8 mouse cellular contexts compared by ENCODE assay signal in the genomic region with DNA sequence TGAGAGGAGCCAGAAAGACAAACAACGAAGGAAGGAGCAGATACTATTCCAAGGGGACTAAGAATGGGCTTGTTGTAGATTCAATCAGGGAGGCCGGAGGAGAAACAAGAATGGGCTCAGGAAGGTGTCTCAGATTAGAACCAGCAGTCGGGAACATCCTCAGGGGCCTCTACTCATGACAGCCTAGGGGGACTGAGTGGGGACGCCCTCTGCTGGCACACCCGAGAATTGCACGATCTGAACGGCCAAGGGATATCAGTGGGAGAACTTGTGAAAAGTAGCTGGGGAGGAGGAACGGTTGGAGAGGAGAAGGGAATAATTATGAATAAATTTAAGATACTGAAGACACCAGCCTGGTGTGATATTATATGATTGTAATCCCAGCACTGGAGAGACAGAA. TPM values are rescaled to one million over a fixed set of nuclear protein-coding genes. Genes with fewer than 3 reads are reported as not detected.
DNase-seq lines count a peak whose midpoint lies in the region; ATAC-seq and TF ChIP-seq lines count a peak whose summit lies in the region.

No protein-coding gene starts in this region.

- no peaks in the 10 kb centered on the region for H3K9me3 ChIP-seq in hindbrain, embryonic 10.5 days
- H3K9me3 ChIP-seq in hindbrain, embryonic 13.5 days, result no peaks in the 10 kb centered on the region
- H3K9me3 ChIP-seq in heart, embryonic 15.5 days (replicated peaks), result no peaks in the 10 kb centered on the region
- H3K9me3 ChIP-seq in midbrain, postnatal 0 days (ENCODE audit: low read length), result no peaks in the 10 kb centered on the region

- peak overlapping the region; percentile 18; the same call in 1 of the 2 replicates for H3K4me3 ChIP-seq in hindbrain, embryonic 10.5 days
- no peak overlapping the region for H3K4me3 ChIP-seq in hindbrain, embryonic 13.5 days
- 0 out of 2 replicates have a peak overlapping the region, but pooled peaks have one; percentile 12 for H3K4me3 ChIP-seq in heart, embryonic 15.5 days
- H3K4me3 ChIP-seq in midbrain, postnatal 0 days (ENCODE audit: low read depth, low read length), result no peak overlapping the region

- H3K4me2 ChIP-seq in hindbrain, embryonic 13.5 days, result no peak overlapping the region
- peak overlapping the region; percentile 42 for H3K4me2 ChIP-seq in heart, embryonic 15.5 days
- H3K4me2 ChIP-seq in midbrain, postnatal 0 days (ENCODE audit: low read depth, low read length, poor library complexity, severe bottlenecking), result no peak overlapping the region

- no peak overlapping the region; the same call in 1 of the 2 replicates for H3K9ac ChIP-seq in hindbrain, embryonic 13.5 days
- H3K9ac ChIP-seq in heart, embryonic 15.5 days, result no peak overlapping the region
- H3K9ac ChIP-seq in midbrain, postnatal 0 days (replicated peaks; ENCODE audit: low read length, poor library complexity, severe bottlenecking), result no peak overlapping the region

- TF ChIP-seq CTCF in midbrain, postnatal 0 days (IDR thresholded peaks at IDR 0.05), result peak; percentile 90

- peaks cover 56% of the 10 kb centered on the region for H3K4me1 ChIP-seq in hindbrain, embryonic 10.5 days (replicated peaks)
- H3K4me1 ChIP-seq in hindbrain, embryonic 13.5 days (replicated peaks), result peaks cover 33% of the 10 kb centered on the region
- peaks cover 47% of the 10 kb centered on the region for H3K4me1 ChIP-seq in heart, embryonic 15.5 days (replicated peaks)
- peaks cover 4% of the 10 kb centered on the region; the same call in 1 of the 2 replicates for H3K4me1 ChIP-seq in midbrain, postnatal 0 days (ENCODE audit: insufficient read depth, low read length)

- peaks cover 45% of the 10 kb centered on the region for H3K36me3 ChIP-seq in hindbrain, embryonic 10.5 days
- H3K36me3 ChIP-seq in hindbrain, embryonic 13.5 days, result peaks cover 61% of the 10 kb centered on the region
- no peaks in the 10 kb centered on the region for H3K36me3 ChIP-seq in heart, embryonic 15.5 days
- peaks cover 46% of the 10 kb centered on the region for H3K36me3 ChIP-seq in midbrain, postnatal 0 days (ENCODE audit: insufficient read depth, low read length)

- WGBS in hindbrain, embryonic 10.5 days, result 8% methylated on average over 8 of the region's 8 CpGs
- WGBS in hindbrain, embryonic 13.5 days, result 9% methylated on average over 8 of the region's 8 CpGs
- 9% methylated on average over 8 of the region's 8 CpGs for WGBS in heart, embryonic 15.5 days
- 8% methylated on average over 8 of the region's 8 CpGs for WGBS in midbrain, postnatal 0 days

- DNase-seq in hindbrain, embryonic 10.5 days (ENCODE audit: low spot score), result peak; percentile 81
- DNase-seq in adrenal gland, adult 18-20 months (ENCODE audit: low spot score in 2 of 2), result peak; percentile 76 to 81
- peak; percentile 80 for DNase-seq in embryo, embryonic 9.5 days (ENCODE audit: extremely low spot score)
- peak; percentile 83 to 89 for DNase-seq in left cerebral cortex, adult 18-20 months (ENCODE audit: low spot score in 2 of 2)
- DNase-seq in midbrain, postnatal 0 days (ENCODE audit: low spot score), result peak; percentile 69
- peak; percentile 88 for DNase-seq in testis, postnatal 10 days (ENCODE audit: low spot score)

- no peak overlapping the region for H3K27ac ChIP-seq in hindbrain, embryonic 10.5 days
- no peak overlapping the region for H3K27ac ChIP-seq in hindbrain, embryonic 13.5 days
- H3K27ac ChIP-seq in heart, embryonic 15.5 days, result no peak overlapping the region
- H3K27ac ChIP-seq in midbrain, postnatal 0 days (ENCODE audit: low read depth, low read length), result no peak overlapping the region

- peaks cover 40% of the 10 kb centered on the region for H3K27me3 ChIP-seq in hindbrain, embryonic 10.5 days (ENCODE audit: insufficient read depth, poor library complexity, severe bottlenecking)
- peaks cover 18% of the 10 kb centered on the region for H3K27me3 ChIP-seq in hindbrain, embryonic 13.5 days
- H3K27me3 ChIP-seq in heart, embryonic 15.5 days, result peaks cover 3% of the 10 kb centered on the region; the same call in 1 of the 2 replicates
- no peaks in the 10 kb centered on the region; the same call in 1 of the 2 replicates for H3K27me3 ChIP-seq in midbrain, postnatal 0 days (ENCODE audit: insufficient read depth, low read length)

- no peak for ATAC-seq in hindbrain, embryonic 13.5 days (ENCODE audit: low FRiP score)
- ATAC-seq in heart, embryonic 15.5 days (replicated peaks; ENCODE audit: insufficient number of reproducible peaks, insufficient read depth, low FRiP score, low read depth), result no peak
- no peak for ATAC-seq in midbrain, postnatal 0 days (ENCODE audit: low FRiP score)

RNA-seq across cellular contexts. Expression of a gene that starts 4.6 kb away (rescaled TPM):
- polyA plus RNA-seq in hindbrain, embryonic 10.5 days (2016; fragmentation: Nextera tagmentation; extraction: Ambion mirVana), result 3.6 and 6.4 TPM in 2 replicates
- polyA plus RNA-seq in hindbrain, embryonic 13.5 days (2015; fragmentation: Nextera tagmentation; extraction: Ambion mirVana), result 7.3 and 8.2 TPM in 2 replicates
- 10 to 100 TPM; 11.7 to 16.2 TPM for total RNA-seq in adrenal gland, adult 18-20 months (2021)
- 4.7 and 6.5 TPM in 2 replicates for polyA plus RNA-seq in heart, embryonic 15.5 days (2015; fragmentation: Nextera tagmentation; extraction: Ambion mirVana)
- total RNA-seq in left cerebral cortex, adult 18-20 months (2021), result 10 to 100 TPM; 54.8 to 58.4 TPM
- 43.9 and 45.3 TPM in 2 replicates for total RNA-seq in midbrain, postnatal 0 days (2014; rRNA removed)
- 9.5 and 10.3 TPM in 2 replicates for polyA plus RNA-seq in midbrain, postnatal 0 days (2015; fragmentation: Nextera tagmentation; extraction: Ambion mirVana)

RNA-seq across cellular contexts. Expression of a gene that starts 31.6 kb away (rescaled TPM):
- polyA plus RNA-seq in hindbrain, embryonic 10.5 days (2016; fragmentation: Nextera tagmentation; extraction: Ambion mirVana), result 0.29 TPM in 2 replicates
- polyA plus RNA-seq in hindbrain, embryonic 13.5 days (2015; fragmentation: Nextera tagmentation; extraction: Ambion mirVana), result 0.16 and 0.21 TPM in 2 replicates
- under 1 TPM; 0.27 to 0.54 TPM for total RNA-seq in adrenal gland, adult 18-20 months (2021)
- polyA plus RNA-seq in heart, embryonic 15.5 days (2015; fragmentation: Nextera tagmentation; extraction: Ambion mirVana), result 0.05 and 0.36 TPM in 2 replicates
- total RNA-seq in left cerebral cortex, adult 18-20 months (2021), result under 1 TPM in 1 of 2 experiments, not detected in 1; 0.21 TPM
- 0.11 and 0.24 TPM in 2 replicates for total RNA-seq in midbrain, postnatal 0 days (2014; rRNA removed)
- polyA plus RNA-seq in midbrain, postnatal 0 days (2015; fragmentation: Nextera tagmentation; extraction: Ambion mirVana), result 0.14 and 0.15 TPM in 2 replicates

RNA-seq across cellular contexts. Expression of a gene that starts 41.0 kb away (rescaled TPM):
- polyA plus RNA-seq in hindbrain, embryonic 10.5 days (2016; fragmentation: Nextera tagmentation; extraction: Ambion mirVana), result 62.5 and 88.4 TPM in 2 replicates
- polyA plus RNA-seq in hindbrain, embryonic 13.5 days (2015; fragmentation: Nextera tagmentation; extraction: Ambion mirVana), result 36.7 and 39.7 TPM in 2 replicates
- total RNA-seq in adrenal gland, adult 18-20 months (2021), result 100 to 1,000 TPM; 104 to 120 TPM
- 29.5 and 31.4 TPM in 2 replicates for polyA plus RNA-seq in heart, embryonic 15.5 days (2015; fragmentation: Nextera tagmentation; extraction: Ambion mirVana)
- 100 to 1,000 TPM; 118 to 121 TPM for total RNA-seq in left cerebral cortex, adult 18-20 months (2021)
- 104 and 118 TPM in 2 replicates for total RNA-seq in midbrain, postnatal 0 days (2014; rRNA removed)
- polyA plus RNA-seq in midbrain, postnatal 0 days (2015; fragmentation: Nextera tagmentation; extraction: Ambion mirVana), result 23.0 and 25.0 TPM in 2 replicates

Comparison
In these comparisons a context has a peak if more than half of its experiments do, and no peak if none do; other contexts are left out.
1. H3K4me3 ChIP-seq: peak in hindbrain, embryonic 10.5 days (single experiment) and heart, embryonic 15.5 days (single experiment); none in hindbrain, embryonic 13.5 days (single experiment) and midbrain, postnatal 0 days (single experiment).
2. Peak in every context shown above with its lines, with median percentiles within 50 percentile points of each other: DNase-seq.